Mouse (Mus musculus) CD4-positive, CD25-positive, alpha-beta regulatory T cell, adult 9 weeks (primary cell): Measurements from ENCODE around the gene Zfp488. TPM values are rescaled to one million over a fixed set of nuclear protein-coding genes. Genes with fewer than 3 reads are reported as not detected.

Source experiments
- polyA plus RNA-seq: library from polyadenylated mRNA; unstranded; fragments of 100-300 nt; shearing (Covaris generic); gene quantifications from one replicate; pipeline ENCODE4 v1.2.1, GENCODE M21; 2017

Zfp488 gene
- not detected for polyA plus RNA-seq

GRCm38 (mm10) chr14:33978604-33979059 lies at the start of gene Zfp488:
Gene Zfp488, minus strand, starts transcription at chr14:33978764.

GRCm38 (mm10) chr14:34016381-34016780 lies 37.8 kb upstream of the Zfp488 start, which contains the start of gene Gm5460:
Gene Gm5460, plus strand, starts transcription at chr14:34016758.

GRCm38 (mm10) chr14:34015063-34015462 lies 36.5 kb upstream of the Zfp488 start, which contains the start of gene Gm30083:
Gene Gm30083, minus strand, starts transcription at chr14:34015182.

DNA sequence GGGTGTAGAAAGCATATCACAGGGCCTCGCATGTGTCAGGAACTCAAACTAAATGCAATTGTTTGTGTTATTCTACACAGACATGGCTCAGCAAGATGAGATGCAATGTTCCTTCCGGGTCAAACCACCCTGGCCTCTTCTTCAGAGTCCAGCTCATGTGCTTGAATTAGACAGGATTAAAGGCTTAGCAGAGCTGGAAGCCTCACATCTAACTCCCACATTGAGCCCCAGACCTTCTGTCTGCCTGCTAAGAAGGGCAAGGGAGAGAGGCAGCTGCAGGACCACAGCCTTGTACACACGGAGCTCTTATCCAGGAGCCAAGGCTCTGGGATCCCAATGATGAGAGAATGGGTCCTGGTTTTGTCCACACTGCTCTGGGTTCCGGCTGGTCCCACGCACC lies 24.8 kb downstream of the Zfp488 start, which contains the start of gene Rbp3:
Gene Rbp3 (plus strand): TSS at position 243 of the 400 bp plus-strand sequence.

GRCm38 (mm10) chr14:33940739-33941138 lies 37.8 kb downstream of the Zfp488 start, which contains the start of gene Gdf2:
Gene Gdf2, plus strand, starts transcription at chr14:33941039.

DNA sequence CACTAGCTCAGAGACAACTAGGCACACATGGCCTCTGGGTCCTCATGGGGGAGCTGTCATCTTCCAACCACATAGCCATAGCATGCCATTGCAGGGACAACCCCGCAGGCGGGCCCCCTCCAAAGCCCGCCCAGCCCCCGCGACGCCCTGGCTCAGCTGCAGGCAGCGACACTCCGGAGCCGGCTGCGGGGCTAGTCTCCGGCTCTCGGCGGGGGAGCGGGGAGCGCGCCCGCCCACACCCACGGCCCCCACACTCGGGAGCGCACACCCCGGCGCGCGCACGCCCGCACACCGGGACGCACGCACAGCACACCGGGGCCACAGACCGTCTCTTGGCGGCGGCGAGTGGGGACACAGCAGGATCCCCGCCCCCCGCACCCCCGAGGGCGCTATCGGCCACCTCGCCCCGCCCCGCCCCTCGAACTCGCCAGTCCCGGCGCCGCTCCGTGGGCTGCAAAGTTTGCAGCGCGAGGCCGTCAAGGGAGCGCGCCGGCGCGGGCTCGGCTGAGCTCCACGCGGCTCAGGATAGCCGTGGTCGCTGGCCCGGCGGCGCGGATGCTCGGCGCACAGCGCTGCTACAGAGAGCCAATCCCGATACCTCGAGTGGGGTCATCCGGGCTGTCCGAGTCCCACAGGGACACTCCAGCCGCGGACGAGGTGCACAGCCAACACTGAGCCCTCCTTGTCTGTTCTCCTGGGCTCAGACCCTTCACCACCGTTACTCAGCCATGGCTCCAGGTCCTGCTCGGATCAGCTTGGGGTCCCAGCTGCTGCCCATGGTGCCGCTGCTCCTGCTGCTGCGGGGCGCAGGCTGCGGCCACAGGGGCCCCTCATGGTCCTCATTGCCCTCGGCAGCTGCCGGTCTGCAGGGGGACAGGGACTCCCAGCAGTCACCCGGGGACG lies 55.1 kb downstream of the Zfp488 start, which contains the start of gene Gdf10:
Gene Gdf10 (plus strand): TSS at position 420 of the 903 bp plus-strand sequence.

Other genes with a start within 250 kb of the Zfp488 start
- gene Gdf10, start 55.2 kb downstream of the Zfp488 start, polyA plus RNA-seq: not detected
- not detected for gene Gdf2, start 37.7 kb downstream of the Zfp488 start, polyA plus RNA-seq
- gene Rbp3, start 24.8 kb downstream of the Zfp488 start, polyA plus RNA-seq: not detected
- gene Gm30083, start 36.4 kb upstream of the Zfp488 start, polyA plus RNA-seq: not detected
- gene Gm5460, start 38.0 kb upstream of the Zfp488 start, polyA plus RNA-seq: not detected
- not detected for gene Antxrl, start 73.9 kb upstream of the Zfp488 start, polyA plus RNA-seq
- gene Anxa8, start 107.2 kb upstream of the Zfp488 start, polyA plus RNA-seq: not detected
- gene A630023A22Rik, start 124.0 kb upstream of the Zfp488 start, polyA plus RNA-seq: not detected
- gene Npy4r, start 173.7 kb upstream of the Zfp488 start, polyA plus RNA-seq: not detected
- gene Gprin2, start 222.9 kb upstream of the Zfp488 start, polyA plus RNA-seq: 0.05 TPM
- 0.17 TPM for gene Syt15, start 240.8 kb upstream of the Zfp488 start, polyA plus RNA-seq